Mouse (Mus musculus) G1E-ER4 (cell line): ENCODE results near the gene Smbd1. TPM values are rescaled to one million over a fixed set of nuclear protein-coding genes. Genes with fewer than 3 reads are reported as not detected.

Experiments used
- GATA1 ChIP-seq: IDR thresholded peaks from one replicate; pipeline ENCODE4 v1.8.0; 2012; ENCODE audit warnings: low read length, inconsistent platforms
- polyA plus RNA-seq: library from polyadenylated mRNA; stranded (reverse); fragments of >175 nt; gene quantifications from 2 replicates; pipeline ENCODE4 v1.2.3, GENCODE M21; 2012

The Smbd1 gene
- polyA plus RNA-seq, 1 experiment, result not detected

DNA sequence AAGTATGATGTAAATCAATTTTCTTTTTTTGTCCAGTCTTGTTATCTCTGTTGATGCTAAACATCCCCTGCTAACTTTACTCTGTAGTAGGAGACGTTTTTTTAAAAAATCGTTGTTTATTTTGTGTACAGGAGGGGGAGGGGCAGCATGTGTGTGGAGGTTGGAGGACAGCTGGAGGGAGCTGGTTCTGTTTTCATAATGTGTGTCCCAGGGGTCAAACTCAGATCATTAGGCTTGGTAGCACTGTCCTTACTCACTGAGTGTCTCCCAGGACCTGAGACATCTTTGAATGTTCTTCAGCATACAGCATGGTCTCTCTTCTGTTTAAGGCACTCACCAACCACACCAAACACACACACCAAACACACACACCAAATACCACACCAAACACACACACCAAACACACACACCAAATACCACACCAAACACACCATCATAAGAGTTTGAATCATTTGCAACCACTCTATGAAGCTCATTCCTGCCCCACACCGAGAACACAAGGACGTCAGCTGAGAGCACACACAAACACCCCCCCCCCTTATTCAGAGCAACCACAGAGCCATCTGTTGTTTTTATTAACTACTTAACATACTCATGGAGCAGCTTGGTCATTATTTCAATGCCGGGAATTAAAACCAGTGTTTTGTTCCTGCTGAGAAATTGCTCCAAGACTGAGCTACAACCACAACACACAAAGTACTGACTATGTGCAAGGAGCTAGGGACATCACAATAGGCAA lies 26.8 kb downstream of the Smbd1 start:
- no peak for TF ChIP-seq GATA1

DNA sequence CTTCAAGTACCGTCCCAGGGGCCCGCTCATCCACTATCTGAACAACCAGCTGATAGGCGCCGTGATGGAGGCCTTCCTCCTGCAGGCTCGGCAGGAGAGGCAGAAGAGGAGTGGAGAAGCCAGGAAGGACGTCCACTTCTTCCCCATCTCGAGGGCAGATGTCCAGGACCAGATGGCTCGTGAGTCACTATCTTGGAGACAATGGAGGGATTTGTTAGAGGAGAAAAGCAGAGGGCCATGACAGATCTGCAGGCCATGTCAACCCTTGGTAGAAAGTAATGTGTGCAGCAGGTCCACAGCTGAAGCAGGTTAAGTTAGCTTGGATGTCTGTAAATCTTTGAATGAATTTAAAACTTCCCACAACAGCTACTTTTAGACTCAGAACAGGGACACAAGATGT lies 31.3 kb downstream of the Smbd1 start:
- no peak for TF ChIP-seq GATA1

DNA sequence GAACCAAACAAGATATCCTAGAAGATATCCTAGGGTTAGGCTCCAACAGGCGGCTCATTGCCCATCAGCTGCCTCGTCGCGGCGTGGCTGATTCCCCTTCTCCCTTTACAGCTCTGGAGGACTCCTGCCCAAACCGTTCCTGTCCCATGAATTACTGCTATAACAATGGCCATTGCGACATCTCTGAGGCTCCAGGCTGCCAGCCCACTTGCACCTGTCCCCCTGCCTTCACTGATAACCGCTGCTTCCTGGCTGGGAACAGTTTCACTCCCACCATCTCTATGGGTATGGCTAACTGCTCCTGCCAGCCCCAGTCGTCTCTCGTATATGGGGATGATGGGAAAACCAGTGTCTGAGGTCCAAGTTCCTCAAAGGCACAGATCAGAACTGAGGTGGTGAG lies 33.6 kb downstream of the Smbd1 start:
- no peak for TF ChIP-seq GATA1

DNA sequence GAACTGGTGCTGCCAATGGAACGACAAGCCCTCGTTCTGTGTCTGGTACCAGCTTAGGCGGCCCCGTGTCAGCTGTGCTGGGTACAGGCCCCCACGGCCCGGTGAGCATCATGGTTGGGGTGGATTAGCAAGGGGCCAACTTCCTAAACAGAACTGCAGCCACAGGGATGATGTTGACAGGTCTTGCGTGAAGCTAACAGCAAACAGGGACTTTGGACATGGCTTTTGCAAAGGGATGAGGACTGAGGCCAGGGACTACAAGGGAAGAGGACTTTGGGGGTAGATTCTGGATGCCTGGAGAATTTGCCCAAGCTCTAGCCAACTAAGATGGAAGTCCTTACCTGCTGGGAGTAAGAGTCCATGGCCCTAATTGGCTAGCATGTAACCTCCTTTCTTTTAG lies 43.4 kb downstream of the Smbd1 start:
- TF ChIP-seq GATA1, result no peak

DNA sequence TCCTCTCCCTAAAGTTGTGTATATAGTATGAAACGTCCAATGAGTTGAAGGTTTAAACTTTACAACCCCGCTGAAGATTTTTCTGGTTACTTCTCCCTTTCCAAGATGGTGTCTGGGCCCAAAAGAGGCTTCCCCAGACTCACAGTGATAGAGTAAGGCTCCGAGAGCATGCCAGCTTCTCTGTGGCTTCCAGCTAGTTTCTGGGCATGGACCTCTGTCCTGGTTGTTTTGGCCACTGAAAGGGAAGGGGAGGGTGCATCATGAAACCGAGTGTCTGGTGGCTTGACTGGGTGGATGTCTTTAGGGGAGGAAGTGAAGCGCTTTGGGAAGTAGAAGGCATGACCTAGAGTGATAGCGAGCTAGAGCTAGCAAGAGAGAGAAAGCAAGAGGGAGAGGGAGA lies 45.3 kb downstream of the Smbd1 start:
- TF ChIP-seq GATA1, result no peak

DNA sequence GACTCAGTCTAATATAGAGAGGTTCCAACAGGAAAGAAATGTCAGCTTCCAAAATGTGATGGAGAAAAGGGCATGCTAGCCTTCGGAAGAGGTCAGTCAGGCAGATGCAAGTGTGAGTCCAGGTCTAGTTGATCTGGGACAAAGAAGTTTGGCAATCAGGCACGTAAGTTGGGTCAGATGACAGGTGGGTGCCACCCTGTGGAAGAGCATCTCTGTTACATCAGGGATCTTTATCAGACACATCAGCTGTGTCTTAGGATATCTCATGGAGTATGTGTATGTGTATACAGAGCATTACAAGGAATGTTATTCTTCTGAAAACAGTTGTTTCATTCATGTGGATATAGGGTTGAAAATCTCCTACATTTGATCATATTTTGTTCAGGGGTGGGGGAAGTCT lies 45.7 kb downstream of the Smbd1 start:
- no peak for TF ChIP-seq GATA1

Other genes with a start within 250 kb of the Smbd1 start
- 6.9 and 18.2 TPM in 2 replicates for gene Tfrc, start 201.6 kb downstream of the Smbd1 start, polyA plus RNA-seq
- gene Tnk2, start 166.6 kb downstream of the Smbd1 start, polyA plus RNA-seq, result 155 and 164 TPM in 2 replicates
- not detected in 2 replicates for gene Muc4, start 74.6 kb downstream of the Smbd1 start, polyA plus RNA-seq
- not detected in 2 replicates for gene Muc20, start 13.0 kb downstream of the Smbd1 start, polyA plus RNA-seq
- gene Fyttd1, start 67.0 kb upstream of the Smbd1 start, polyA plus RNA-seq, result 192 and 286 TPM in 2 replicates
- 8.8 and 9.3 TPM in 2 replicates for gene Rubcn, start 67.3 kb upstream of the Smbd1 start, polyA plus RNA-seq
- 9.0 and 11.8 TPM in 2 replicates for gene Lrch3, start 103.6 kb upstream of the Smbd1 start, polyA plus RNA-seq
- 1.2 and 3.0 TPM in 2 replicates for gene Iqcg, start 245.7 kb upstream of the Smbd1 start, polyA plus RNA-seq
- 82.9 and 92.8 TPM in 2 replicates for gene Rpl35a, start 246.0 kb upstream of the Smbd1 start, polyA plus RNA-seq